Mouse (Mus musculus) ES-Bruce4 (cell line): ENCODE results near the gene Nxph3. TPM values are rescaled to one million over a fixed set of nuclear protein-coding genes. Genes with fewer than 3 reads are reported as not detected.
A peak's percentile ranks its signal among the peaks of the same experiment; 100 is the strongest.

ENCODE experiments used
- H3K27ac ChIP-seq: 2 replicates; pipeline ENCODE4 v1.5.1; 2012; ENCODE audit warnings: low read length, inconsistent platforms; ENCODE audit not compliant: insufficient read depth
- H3K27me3 ChIP-seq: 2 replicates; pipeline ENCODE4 v1.6.1; 2012; ENCODE audit warnings: mild to moderate bottlenecking, low read length, inconsistent platforms; ENCODE audit not compliant: control insufficient read depth, poor library complexity, insufficient read depth, severe bottlenecking
- H3K36me3 ChIP-seq: 2 replicates; pipeline ENCODE4 v1.6.1; 2012; ENCODE audit warnings: inconsistent platforms, mild to moderate bottlenecking, low read length, moderate library complexity; ENCODE audit not compliant: control insufficient read depth, poor library complexity, insufficient read depth, severe bottlenecking
- H3K4me1 ChIP-seq: one replicate; pipeline ENCODE4 v1.8.1; 2011; ENCODE audit warnings: low read length; ENCODE audit not compliant: control insufficient read depth, insufficient read depth
- H3K4me3 ChIP-seq: 2 replicates; pipeline ENCODE4 v1.5.1; 2011; ENCODE audit warnings: low read depth, mild to moderate bottlenecking, low read length
- H3K9ac ChIP-seq: 2 replicates; pipeline ENCODE4 v1.6.1; 2012; ENCODE audit warnings: low read depth, mild to moderate bottlenecking, inconsistent platforms; ENCODE audit not compliant: poor library complexity, severe bottlenecking
- H3K9me3 ChIP-seq: replicated peaks from 2 replicates; pipeline ENCODE4 v1.6.1; 2012; ENCODE audit warnings: mild to moderate bottlenecking, low read length, inconsistent platforms; ENCODE audit not compliant: control insufficient read depth, poor library complexity, insufficient read depth, severe bottlenecking
- CTCF ChIP-seq: IDR thresholded peaks from one replicate; pipeline ENCODE4 v1.8.1; 2011; ENCODE audit warnings: low read depth, low read length
- EP300 ChIP-seq: IDR thresholded peaks from 2 replicates; pipeline ENCODE4 v1.6.1; 2011; ENCODE audit warnings: low read depth, low read length; ENCODE audit not compliant: insufficient read depth
- POLR2A ChIP-seq: IDR thresholded peaks from one replicate; pipeline ENCODE4 v1.8.1; 2011; ENCODE audit warnings: low read length; ENCODE audit not compliant: insufficient read depth
- polyA plus RNA-seq: library from polyadenylated mRNA; stranded (reverse); fragments of >200 nt; gene quantifications from 2 replicates; pipeline ENCODE4 v1.2.4, GENCODE M21; 2011; ENCODE audit warnings: low read depth; ENCODE audit not compliant: missing spikeins, insufficient read depth, insufficient read length

Gene Nxph3
- polyA plus RNA-seq, 1 experiment, result 0.85 TPM

DNA sequence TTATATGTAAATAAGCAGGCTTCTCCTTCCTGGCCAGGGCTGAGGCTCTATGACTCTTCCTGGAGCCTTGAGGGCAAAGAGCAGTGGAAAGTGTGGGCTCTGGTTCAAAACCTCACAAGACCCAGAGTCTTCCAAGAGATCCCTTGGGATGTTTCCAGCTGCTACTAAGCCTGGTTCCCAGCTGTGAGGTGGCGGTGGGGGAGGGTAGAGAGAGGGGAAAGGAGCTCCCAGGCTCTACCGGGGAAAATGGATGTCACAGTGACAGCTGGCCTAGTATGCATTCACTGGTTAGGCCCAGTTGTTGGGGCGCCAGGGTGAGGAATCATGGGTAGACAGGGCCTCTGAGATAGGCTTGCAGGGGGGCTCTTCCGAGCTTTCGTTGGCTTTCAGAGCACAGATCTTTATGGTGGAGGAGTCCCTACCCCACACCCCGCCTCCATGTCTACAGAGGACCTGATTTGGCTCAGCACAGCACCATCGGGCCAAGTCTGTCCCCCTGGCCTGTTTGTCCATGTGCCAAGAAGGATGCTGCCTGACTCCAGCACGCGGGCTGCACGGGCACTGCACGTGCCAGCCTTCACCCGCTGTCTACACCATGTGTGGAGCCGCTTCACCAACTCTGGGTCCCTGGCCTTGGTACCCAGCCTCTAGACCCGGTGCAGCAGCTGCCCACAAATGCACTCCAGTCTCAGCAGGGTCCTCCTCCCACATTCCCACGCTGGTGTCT is 24.2 kb upstream of the Nxph3 start:
- no peaks in the 10 kb centered on the region for H3K36me3 ChIP-seq
- H3K4me1 ChIP-seq, result peaks cover 7% of the 10 kb centered on the region
- no peak for TF ChIP-seq EP300
- no peak for TF ChIP-seq POLR2A
- TF ChIP-seq CTCF, result no peak
- H3K27ac ChIP-seq, result no peak overlapping the region
- no peaks in the 10 kb centered on the region for H3K27me3 ChIP-seq
- H3K9me3 ChIP-seq, result no peaks in the 10 kb centered on the region
- no peak overlapping the region for H3K4me3 ChIP-seq
- no peak overlapping the region for H3K9ac ChIP-seq

- Histone ChIP-seq H3K27ac (no peak overlapping the region), H3K4me1 (peaks cover 3% of the 10 kb centered on the region), H3K9me3 (no peaks in the 10 kb centered on the region), H3K36me3 (no peaks in the 10 kb centered on the region), H3K27me3 (no peaks in the 10 kb centered on the region), H3K9ac (no peak overlapping the region), H3K4me3 (no peak overlapping the region)
- TF ChIP-seq CTCF (peak; percentile 96), EP300 (no peak)
Observed at GRCm38 (mm10) chr11:95533484-95534160, 19.3 kb upstream of the Nxph3 start.

DNA sequence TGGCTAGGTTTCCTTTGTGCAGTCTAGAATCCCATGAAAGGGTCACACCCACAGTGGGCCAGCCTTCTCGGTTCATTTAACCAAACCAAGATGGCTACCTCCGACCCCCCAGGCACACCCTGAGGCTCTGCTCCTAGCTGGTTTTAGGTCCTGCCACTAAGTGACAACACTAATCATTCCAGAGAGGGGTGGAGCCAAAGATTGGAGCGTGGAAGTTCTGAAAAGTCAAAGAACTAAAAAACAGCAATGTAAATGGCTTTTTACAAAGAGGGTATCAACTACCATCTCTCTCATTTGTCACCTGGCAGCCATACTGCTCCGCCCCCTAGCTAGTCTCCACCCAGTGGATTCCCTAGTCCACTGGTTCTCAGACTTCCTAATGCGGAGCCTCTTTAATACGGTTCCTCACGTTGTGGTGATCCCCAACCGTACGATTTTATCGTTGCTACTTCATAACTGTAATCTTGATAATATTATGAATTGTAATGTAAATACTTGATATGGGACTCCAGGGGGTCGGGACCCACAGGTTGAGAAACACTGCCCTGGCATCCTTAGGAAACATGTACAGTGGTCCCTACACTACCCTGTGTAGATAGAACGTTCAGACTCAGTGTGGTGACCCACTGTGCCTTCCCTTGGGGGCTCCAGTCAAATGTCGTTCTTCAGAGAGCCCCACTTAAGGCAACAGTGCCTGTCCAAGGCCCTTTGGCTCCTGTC is 18.1 kb upstream of the Nxph3 start:
- Histone ChIP-seq H3K27ac (no peak overlapping the region), H3K36me3 (no peaks in the 10 kb centered on the region), H3K9me3 (no peaks in the 10 kb centered on the region), H3K4me1 (peaks cover 3% of the 10 kb centered on the region), H3K9ac (no peak overlapping the region), H3K27me3 (no peaks in the 10 kb centered on the region), H3K4me3 (no peak overlapping the region)
- TF ChIP-seq CTCF (no peak), EP300 (0 out of 2 replicates have a peak, but pooled peaks have one; percentile 58)

- Histone ChIP-seq H3K27me3 (no peaks in the 10 kb centered on the region), H3K9me3 (no peaks in the 10 kb centered on the region), H3K27ac (no peak overlapping the region), H3K36me3 (no peaks in the 10 kb centered on the region), H3K4me1 (peaks cover 3% of the 10 kb centered on the region), H3K9ac (no peak overlapping the region), H3K4me3 (no peak overlapping the region)
- TF ChIP-seq CTCF (peak; percentile 62), EP300 (no peak), POLR2A (no peak)
Observed at GRCm38 (mm10) chr11:95528231-95528630, 13.9 kb upstream of the Nxph3 start.

DNA sequence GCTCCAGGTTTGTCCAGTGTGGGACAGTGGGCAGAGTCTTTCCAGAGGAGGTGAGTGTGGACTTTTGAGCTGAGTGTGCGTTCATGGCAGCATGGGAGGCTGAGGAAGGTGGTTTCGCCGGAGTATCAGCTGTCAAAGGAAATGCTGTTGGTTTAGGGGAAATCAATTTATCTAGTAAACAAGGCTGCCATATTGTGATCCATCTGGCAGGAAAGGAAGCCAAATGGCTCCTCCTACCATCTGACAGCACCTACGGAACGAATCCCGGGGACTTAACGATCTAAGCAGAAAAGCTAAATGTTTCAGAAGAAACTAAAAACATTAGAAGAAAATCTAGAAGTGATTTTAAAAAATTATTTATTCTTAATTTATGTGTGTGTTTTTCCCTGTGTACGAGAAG is 12.9 kb upstream of the Nxph3 start:
- no peak overlapping the region for H3K27ac ChIP-seq
- no peaks in the 10 kb centered on the region for H3K27me3 ChIP-seq
- no peak overlapping the region for H3K4me3 ChIP-seq
- TF ChIP-seq EP300 (no peak), POLR2A (no peak), CTCF (no peak)
- H3K9me3 ChIP-seq, result no peaks in the 10 kb centered on the region
- no peaks in the 10 kb centered on the region for H3K36me3 ChIP-seq
- no peaks in the 10 kb centered on the region for H3K4me1 ChIP-seq
- H3K9ac ChIP-seq, result no peak overlapping the region
